Mouse (Mus musculus) embryonic facial prominence, embryonic 15.5 days (tissue): Measurements from ENCODE around the gene Tdrd3. TPM values are rescaled to one million over a fixed set of nuclear protein-coding genes. Genes with fewer than 3 reads are reported as not detected.

ENCODE experiments used
- ATAC-seq: fragments of 200-750 bp; cut with Nextera tagmentation; 2 replicates; pipeline ENCODE4 v1.8.0; 2017; ENCODE audit warnings: low read depth, moderate TSS enrichment; ENCODE audit not compliant: insufficient number of reproducible peaks, low FRiP score, low TSS enrichment
- H3K27ac ChIP-seq: fragments of 300-500 bp; sonication (generic); replicated peaks from 2 replicates; pipeline ENCODE4 v1.5.1; 2015; ENCODE audit warnings: mild to moderate bottlenecking, inconsistent platforms
- H3K27me3 ChIP-seq: fragments of 300-500 bp; sonication (generic); 2 replicates; pipeline ENCODE4 v1.6.1; 2015; ENCODE audit warnings: inconsistent platforms
- H3K36me3 ChIP-seq: fragments of 300-500 bp; sonication (generic); 2 replicates; pipeline ENCODE4 v1.6.1; 2015; ENCODE audit warnings: mild to moderate bottlenecking, inconsistent platforms
- H3K4me1 ChIP-seq: fragments of 300-500 bp; sonication (generic); 2 replicates; pipeline ENCODE4 v1.6.1; 2015; ENCODE audit warnings: inconsistent platforms
- H3K4me2 ChIP-seq: fragments of 300-500 bp; sonication (generic); replicated peaks from 2 replicates; pipeline ENCODE4 v1.6.1; 2015; ENCODE audit warnings: mild to moderate bottlenecking, inconsistent platforms
- H3K4me3 ChIP-seq: fragments of 300-500 bp; sonication (generic); replicated peaks from 2 replicates; pipeline ENCODE4 v1.5.1; 2015; ENCODE audit warnings: mild to moderate bottlenecking, inconsistent platforms
- H3K9ac ChIP-seq: fragments of 300-500 bp; sonication (generic); 2 replicates; pipeline ENCODE4 v1.6.1; 2015; ENCODE audit warnings: inconsistent platforms
- H3K9me3 ChIP-seq: fragments of 300-500 bp; sonication (generic); replicated peaks from 2 replicates; pipeline ENCODE4 v1.6.1; 2016; ENCODE audit warnings: inconsistent platforms
- WGBS: fragments of 180-500 bp; shearing (Covaris S2); methylation state at CpG from one replicate; pipeline ENCODE4 v1.1.7; 2015; 5-methylcytosine and 5-hydroxymethylcytosine counted together
- polyA plus RNA-seq: library from polyadenylated mRNA; unstranded; fragments of >200 nt; fragmentation: Nextera tagmentation; extraction: Ambion mirVana; gene quantifications from 2 replicates; pipeline ENCODE4 v1.2.1, GENCODE M21; 2015

Tdrd3 gene
- polyA plus RNA-seq, 1 experiment from 2014 or later: 32.3 TPM

GRCm38 (mm10) chr14:87459777-87460176 is 43.3 kb downstream of the Tdrd3 start:
- 77% methylated on average over 1 of the region's 1 CpGs for WGBS
- H3K36me3 ChIP-seq: no peaks in the 10 kb centered on the region
- no peaks in the 10 kb centered on the region for H3K9me3 ChIP-seq
- ATAC-seq: no peak
- no peak overlapping the region for H3K27ac ChIP-seq
- no peak overlapping the region for H3K4me2 ChIP-seq
- no peak overlapping the region for H3K9ac ChIP-seq
- no peak overlapping the region for H3K4me3 ChIP-seq
- no peaks in the 10 kb centered on the region for H3K27me3 ChIP-seq
- H3K4me1 ChIP-seq: no peaks in the 10 kb centered on the region

GRCm38 (mm10) chr14:87461543-87461942 is 45.1 kb downstream of the Tdrd3 start:
- no peak for ATAC-seq
- H3K36me3 ChIP-seq: no peaks in the 10 kb centered on the region
- H3K27me3 ChIP-seq: no peaks in the 10 kb centered on the region
- H3K9me3 ChIP-seq: no peaks in the 10 kb centered on the region
- no peak overlapping the region for H3K4me3 ChIP-seq
- WGBS: 77% methylated on average over 12 of the region's 12 CpGs
- no peak overlapping the region for H3K27ac ChIP-seq
- H3K4me1 ChIP-seq: no peaks in the 10 kb centered on the region
- no peak overlapping the region for H3K9ac ChIP-seq
- H3K4me2 ChIP-seq: no peak overlapping the region

- 14% methylated on average over 11 of the region's 11 CpGs for WGBS
- ATAC-seq: no peak
- no peaks in the 10 kb centered on the region for H3K36me3 ChIP-seq
Measured at GRCm38 (mm10) chr14:87463963-87464654, 47.7 kb downstream of the Tdrd3 start.

GRCm38 (mm10) chr14:87464655-87465054 is 48.2 kb downstream of the Tdrd3 start:
- no peaks in the 10 kb centered on the region for H3K9me3 ChIP-seq
- ATAC-seq: no peak
- no peaks in the 10 kb centered on the region for H3K4me1 ChIP-seq
- no peaks in the 10 kb centered on the region for H3K27me3 ChIP-seq
- H3K4me2 ChIP-seq: no peak overlapping the region
- no peaks in the 10 kb centered on the region for H3K36me3 ChIP-seq
- H3K9ac ChIP-seq: no peak overlapping the region
- no peak overlapping the region for H3K4me3 ChIP-seq
- no peak overlapping the region for H3K27ac ChIP-seq

More at GRCm38 (mm10) chr14:87463963-87464654, 47.7 kb downstream of the Tdrd3 start:
- Histone ChIP-seq H3K27me3 (no peaks in the 10 kb centered on the region), H3K4me2 (no peak overlapping the region), H3K4me1 (no peaks in the 10 kb centered on the region), H3K4me3 (no peak overlapping the region), H3K9ac (no peak overlapping the region), H3K9me3 (no peaks in the 10 kb centered on the region), H3K27ac (no peak overlapping the region)

GRCm38 (mm10) chr14:87467586-87467985 is 51.1 kb downstream of the Tdrd3 start:
- no peak overlapping the region for H3K4me3 ChIP-seq
- no peaks in the 10 kb centered on the region for H3K36me3 ChIP-seq
- no peaks in the 10 kb centered on the region for H3K4me1 ChIP-seq
- H3K27me3 ChIP-seq: no peaks in the 10 kb centered on the region
- ATAC-seq: no peak
- no peak overlapping the region for H3K27ac ChIP-seq
- no peak overlapping the region for H3K4me2 ChIP-seq
- H3K9me3 ChIP-seq: no peaks in the 10 kb centered on the region
- H3K9ac ChIP-seq: no peak overlapping the region
- WGBS: 76% methylated on average over 12 of the region's 12 CpGs

GRCm38 (mm10) chr14:87471521-87471920 is 55.1 kb downstream of the Tdrd3 start:
- Histone ChIP-seq H3K9ac (no peak overlapping the region), H3K4me3 (no peak overlapping the region), H3K4me1 (no peaks in the 10 kb centered on the region), H3K9me3 (no peaks in the 10 kb centered on the region), H3K4me2 (no peak overlapping the region), H3K27ac (no peak overlapping the region), H3K27me3 (no peaks in the 10 kb centered on the region), H3K36me3 (0 out of 2 replicates have a peak, but pooled peaks cover 4% of the 10 kb centered on the region)
- 69% methylated on average over 1 of the region's 1 CpGs for WGBS
- no peak for ATAC-seq

GRCm38 (mm10) chr14:87472782-87473181 is 56.3 kb downstream of the Tdrd3 start:
- H3K27me3 ChIP-seq: no peaks in the 10 kb centered on the region
- H3K27ac ChIP-seq: no peak overlapping the region
- no peaks in the 10 kb centered on the region for H3K4me1 ChIP-seq
- 0 out of 2 replicates have a peak, but pooled peaks cover 4% of the 10 kb centered on the region for H3K36me3 ChIP-seq
- no peaks in the 10 kb centered on the region for H3K9me3 ChIP-seq
- 82% methylated on average over 2 of the region's 2 CpGs for WGBS
- no peak overlapping the region for H3K4me3 ChIP-seq
- no peak overlapping the region for H3K9ac ChIP-seq
- ATAC-seq: no peak
- H3K4me2 ChIP-seq: no peak overlapping the region

- Histone ChIP-seq H3K36me3 (0 out of 2 replicates have a peak, but pooled peaks cover 4% of the 10 kb centered on the region), H3K4me3 (no peak overlapping the region), H3K9ac (no peak overlapping the region), H3K27me3 (no peaks in the 10 kb centered on the region), H3K4me1 (no peaks in the 10 kb centered on the region), H3K4me2 (no peak overlapping the region), H3K27ac (no peak overlapping the region), H3K9me3 (no peaks in the 10 kb centered on the region)
- 76% methylated on average over 10 of the region's 10 CpGs for WGBS
- no peak for ATAC-seq
Measured at GRCm38 (mm10) chr14:87475721-87476359, 59.4 kb downstream of the Tdrd3 start.

GRCm38 (mm10) chr14:87478339-87478951 is 62.0 kb downstream of the Tdrd3 start:
- no peak for ATAC-seq
- Histone ChIP-seq H3K36me3 (peaks cover 10% of the 10 kb centered on the region; the same call in 1 of the 2 replicates), H3K4me3 (no peak overlapping the region), H3K27ac (no peak overlapping the region), H3K4me2 (no peak overlapping the region), H3K4me1 (no peaks in the 10 kb centered on the region), H3K27me3 (no peaks in the 10 kb centered on the region), H3K9ac (no peak overlapping the region), H3K9me3 (no peaks in the 10 kb centered on the region)
- 72% methylated on average over 2 of the region's 3 CpGs for WGBS

- Histone ChIP-seq H3K27ac (no peak overlapping the region), H3K4me2 (no peak overlapping the region), H3K4me1 (no peaks in the 10 kb centered on the region), H3K27me3 (no peaks in the 10 kb centered on the region), H3K4me3 (no peak overlapping the region), H3K36me3 (peaks cover 17% of the 10 kb centered on the region), H3K9me3 (no peaks in the 10 kb centered on the region), H3K9ac (no peak overlapping the region)
- no peak for ATAC-seq
- 86% methylated on average over 3 of the region's 3 CpGs for WGBS
Measured at GRCm38 (mm10) chr14:87485888-87486287, 69.4 kb downstream of the Tdrd3 start.

GRCm38 (mm10) chr14:87497955-87498594 is 81.6 kb downstream of the Tdrd3 start:
- 89% methylated on average over 11 of the region's 11 CpGs for WGBS

More at GRCm38 (mm10) chr14:87497955-87498594, 81.6 kb downstream of the Tdrd3 start:
- H3K27me3 ChIP-seq: no peaks in the 10 kb centered on the region
- ATAC-seq: no peak
- no peak overlapping the region for H3K9ac ChIP-seq
- no peaks in the 10 kb centered on the region for H3K36me3 ChIP-seq
- no peaks in the 10 kb centered on the region for H3K9me3 ChIP-seq
- no peak overlapping the region for H3K27ac ChIP-seq
- no peak overlapping the region for H3K4me2 ChIP-seq
- no peak overlapping the region for H3K4me3 ChIP-seq
- H3K4me1 ChIP-seq: no peaks in the 10 kb centered on the region
